Mouse (Mus musculus) activated CD4-positive, CD25-positive, alpha-beta regulatory T cell, adult 4 months (primary cell): ENCODE results near the gene Helb. TPM values are rescaled to one million over a fixed set of nuclear protein-coding genes. Genes with fewer than 3 reads are reported as not detected.
"Not testable (repeated sequence)": the region's sequence is repeated elsewhere in the genome, so short reads cannot be mapped to it uniquely, and the experiment has no call there.

Experiments used
- ATAC-seq: one replicate; pipeline ENCODE4 v1.8.0; 2017
- polyA plus RNA-seq, 2 experiments: library from polyadenylated mRNA; unstranded; fragments of 100-300 nt; shearing (Covaris generic); gene quantifications; one replicate each; pipeline ENCODE4 v1.2.1; 2017

Gene Helb
- polyA plus RNA-seq: 1 to 10 TPM; 9.3 to 9.4 TPM

DNA sequence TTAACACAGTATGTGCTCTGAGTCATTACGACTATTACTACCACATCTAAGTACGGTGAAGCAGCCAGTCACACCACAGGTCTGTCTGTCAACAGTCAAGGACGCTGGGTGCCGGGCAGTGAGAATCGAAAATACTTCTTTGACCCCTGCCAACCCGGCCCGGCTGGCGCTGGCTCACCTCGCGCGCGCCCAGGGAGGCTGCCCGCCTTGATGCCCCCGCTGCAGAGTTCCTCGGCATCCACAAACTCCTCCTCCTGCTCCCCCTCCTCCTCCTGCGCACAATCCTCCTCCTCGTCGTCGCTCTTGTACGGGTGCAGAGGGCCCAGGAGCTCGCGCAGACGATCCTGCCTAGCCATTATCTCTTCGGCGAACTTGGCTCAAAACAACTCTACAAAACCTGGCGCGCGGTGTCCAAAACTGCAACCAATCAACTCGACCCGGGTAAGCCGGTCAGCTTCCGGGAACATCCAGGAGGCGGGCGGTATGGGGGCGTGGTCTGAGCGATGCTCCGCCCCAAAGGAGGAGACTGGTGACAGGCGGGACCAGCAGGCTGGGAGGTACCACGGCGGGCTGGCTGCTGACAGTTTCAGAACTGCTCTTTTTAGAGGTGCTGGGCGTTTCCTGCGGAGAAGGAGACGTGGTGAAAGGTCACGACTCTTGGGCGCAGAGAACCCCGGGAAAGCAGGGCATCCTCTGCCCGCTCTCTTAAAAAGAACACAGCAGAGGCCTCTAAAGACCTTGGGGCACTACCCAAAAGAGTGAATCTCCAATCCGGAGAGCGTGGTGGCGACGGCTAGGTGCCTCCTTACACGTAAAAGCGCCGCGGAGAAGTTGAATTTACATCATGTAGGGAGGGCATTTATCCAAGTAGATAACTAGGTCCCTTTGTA is at the start of gene Helb:
Helb (minus strand) TSS at position 481 of the 890 bp plus-strand sequence.
- ATAC-seq: peak; percentile 95

DNA sequence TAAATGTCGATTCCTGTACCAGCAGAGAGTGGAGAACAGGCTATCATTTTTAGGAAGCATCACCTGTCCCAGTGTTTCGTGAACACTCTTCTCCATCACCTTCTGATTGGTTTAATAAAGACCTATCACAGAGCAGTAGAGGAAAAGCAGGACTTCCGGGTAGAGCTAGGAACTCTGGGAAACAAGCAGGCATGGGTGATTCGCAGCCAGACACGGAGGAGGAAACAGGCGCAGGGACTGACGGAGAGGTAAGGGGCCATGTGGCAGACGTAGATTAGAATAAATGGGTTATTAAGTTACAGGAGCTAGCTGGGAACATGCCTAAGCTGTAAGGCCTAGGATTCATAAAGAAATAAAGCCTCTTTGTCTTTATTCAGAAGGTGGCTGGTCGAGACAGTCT is 47.7 kb upstream of the Helb start:
- no peak for ATAC-seq

DNA sequence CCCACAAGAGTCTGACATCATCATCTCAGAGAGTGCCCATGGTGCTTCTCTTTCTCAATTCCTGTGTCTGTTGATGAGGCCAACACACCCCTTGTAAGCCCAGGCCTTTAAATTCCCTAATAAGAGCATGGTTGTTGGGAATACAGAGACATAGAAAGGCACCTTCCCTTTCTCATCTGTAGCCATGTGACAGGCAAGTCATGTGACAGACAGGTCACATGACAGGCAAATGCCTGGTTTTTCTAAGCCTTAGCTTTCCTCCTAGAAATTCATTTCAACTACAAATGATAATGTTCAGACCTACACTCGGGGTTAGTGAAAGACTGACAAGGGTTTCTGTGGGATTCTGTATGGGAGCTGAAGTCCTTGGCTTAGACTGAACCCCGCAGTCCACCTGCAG is 41.1 kb upstream of the Helb start:
- no peak for ATAC-seq

DNA sequence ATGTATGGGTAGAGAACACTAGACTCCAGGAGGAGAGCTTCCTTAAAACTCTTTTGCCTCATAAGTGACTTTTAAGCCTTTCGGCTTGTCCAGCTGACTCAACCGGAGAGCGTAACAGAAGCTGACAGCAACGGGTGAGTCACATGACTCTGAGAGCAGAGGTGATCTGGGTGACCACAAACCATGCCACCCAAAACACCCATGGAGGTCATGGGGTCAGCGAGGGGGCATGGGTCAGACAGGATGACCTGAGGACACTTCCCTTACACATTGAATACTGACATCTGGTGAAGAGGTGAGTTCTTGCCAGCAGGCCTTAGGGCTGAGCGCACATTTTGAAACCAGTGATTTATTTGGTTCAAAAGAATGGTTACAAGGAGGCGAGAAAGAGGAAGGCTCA is 38.9 kb upstream of the Helb start:
- no peak for ATAC-seq

DNA sequence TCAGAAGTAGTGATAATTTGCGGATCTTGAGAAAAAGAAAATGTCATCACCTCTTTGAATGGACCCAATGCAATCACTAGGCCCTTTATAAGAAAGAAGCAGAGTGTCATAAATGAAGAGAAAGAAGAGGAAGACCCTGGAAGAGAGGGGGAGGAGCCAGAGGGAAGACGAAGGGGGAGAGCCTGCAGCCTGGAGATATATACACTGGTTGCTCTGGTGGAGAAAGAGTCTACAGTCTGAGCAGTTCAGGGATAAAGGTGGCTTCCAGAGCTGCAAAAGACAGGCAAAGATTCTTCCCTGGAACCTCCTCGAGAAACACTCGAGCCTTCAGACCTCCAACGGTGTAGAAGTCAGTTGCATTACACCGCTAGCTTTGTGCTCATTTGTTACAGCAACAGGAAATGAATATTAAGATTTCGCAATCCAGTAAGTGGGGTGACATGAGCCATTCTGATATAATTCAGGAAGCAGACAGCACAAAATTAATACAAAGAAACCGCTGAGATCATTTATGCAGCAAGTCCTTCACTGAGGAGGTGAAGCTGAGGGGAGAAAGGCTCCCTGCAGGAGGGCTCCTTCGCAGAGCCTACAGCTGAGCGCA is 28.2 kb upstream of the Helb start:
- peak; percentile 32 for ATAC-seq

DNA sequence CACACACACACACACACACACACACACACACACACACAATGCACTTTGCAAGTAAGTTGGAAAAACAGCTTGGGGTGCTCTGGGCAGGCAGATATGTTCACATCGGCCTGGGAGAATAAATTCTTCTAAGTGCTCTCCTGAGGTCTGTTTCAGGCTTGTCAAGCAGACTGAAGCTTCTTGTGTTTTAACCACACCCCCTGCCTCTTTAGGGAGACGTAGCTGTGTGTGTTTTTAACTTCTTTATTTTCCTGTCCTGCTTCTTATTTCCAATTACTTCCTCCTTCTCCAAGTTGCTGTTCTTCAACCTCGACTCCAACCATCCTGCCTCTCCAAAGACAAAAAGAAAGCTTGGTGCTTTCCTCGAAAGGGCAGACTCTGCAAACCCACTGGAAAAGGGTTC is 27.4 kb upstream of the Helb start:
- no peak for ATAC-seq

DNA sequence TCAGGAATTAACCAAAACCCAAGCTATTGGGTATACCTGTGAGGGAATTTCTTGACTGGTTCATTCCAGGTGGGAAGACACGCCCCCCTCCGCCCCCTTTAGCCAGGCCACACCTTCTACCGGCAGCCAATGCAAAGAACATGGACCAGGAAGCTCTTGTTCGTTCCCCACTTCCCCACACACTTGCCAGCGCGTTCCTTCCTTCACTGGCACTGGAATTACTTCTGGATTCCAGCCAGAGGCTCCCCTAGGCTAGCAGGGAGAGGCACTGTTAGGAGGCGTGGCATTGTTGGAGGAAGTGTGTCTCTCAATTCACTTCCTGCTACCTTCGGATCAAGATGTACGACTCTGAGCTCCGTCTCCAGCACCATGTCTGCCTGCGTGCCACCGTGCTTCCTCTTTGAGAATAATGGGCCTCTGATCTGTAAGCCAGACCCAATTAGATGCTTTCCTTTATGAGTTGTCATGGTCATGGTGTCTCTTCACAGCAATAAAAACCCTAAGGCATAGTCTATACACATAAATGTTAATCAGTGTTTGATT is 23.3 kb upstream of the Helb start:
- no peak for ATAC-seq

DNA sequence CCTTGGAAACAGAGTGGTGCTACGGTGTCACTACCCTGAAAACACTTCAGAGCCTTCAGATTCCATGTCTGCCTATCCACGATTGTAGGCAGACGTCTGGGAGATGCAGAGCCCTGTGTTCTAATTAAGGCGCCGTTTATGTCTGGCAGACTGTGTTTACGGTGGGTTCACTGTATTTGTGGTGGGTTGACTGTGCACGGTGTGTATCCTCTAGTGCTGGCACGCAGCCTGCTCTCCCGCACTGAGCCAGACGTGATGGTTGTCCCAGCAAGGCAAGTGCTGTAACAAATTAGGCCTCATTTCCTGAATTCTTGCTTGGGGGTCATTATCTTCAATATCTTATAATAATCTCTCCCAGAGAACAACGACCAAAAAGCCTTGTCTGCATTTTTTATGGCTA is 20.9 kb upstream of the Helb start:
- no peak for ATAC-seq

DNA sequence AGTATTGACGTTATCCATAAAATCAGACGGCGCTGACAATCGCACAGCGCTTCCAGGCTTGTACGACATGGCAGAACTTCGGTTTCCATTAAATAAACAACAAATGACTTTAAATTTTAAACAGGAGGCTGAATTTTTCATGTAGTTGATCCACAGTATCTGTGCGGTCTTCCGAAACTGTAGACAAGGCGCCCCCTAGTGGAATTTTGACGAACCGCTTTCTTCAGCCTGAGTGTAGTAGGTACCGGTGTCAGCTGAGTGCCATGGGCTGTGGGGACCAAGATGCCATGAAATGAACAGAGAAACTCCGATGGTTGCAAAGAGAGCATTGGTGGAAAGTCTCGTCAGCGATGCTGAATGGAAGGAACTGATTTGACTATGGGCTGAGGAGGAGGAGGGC is 17.8 kb upstream of the Helb start:
- ATAC-seq: no peak

DNA sequence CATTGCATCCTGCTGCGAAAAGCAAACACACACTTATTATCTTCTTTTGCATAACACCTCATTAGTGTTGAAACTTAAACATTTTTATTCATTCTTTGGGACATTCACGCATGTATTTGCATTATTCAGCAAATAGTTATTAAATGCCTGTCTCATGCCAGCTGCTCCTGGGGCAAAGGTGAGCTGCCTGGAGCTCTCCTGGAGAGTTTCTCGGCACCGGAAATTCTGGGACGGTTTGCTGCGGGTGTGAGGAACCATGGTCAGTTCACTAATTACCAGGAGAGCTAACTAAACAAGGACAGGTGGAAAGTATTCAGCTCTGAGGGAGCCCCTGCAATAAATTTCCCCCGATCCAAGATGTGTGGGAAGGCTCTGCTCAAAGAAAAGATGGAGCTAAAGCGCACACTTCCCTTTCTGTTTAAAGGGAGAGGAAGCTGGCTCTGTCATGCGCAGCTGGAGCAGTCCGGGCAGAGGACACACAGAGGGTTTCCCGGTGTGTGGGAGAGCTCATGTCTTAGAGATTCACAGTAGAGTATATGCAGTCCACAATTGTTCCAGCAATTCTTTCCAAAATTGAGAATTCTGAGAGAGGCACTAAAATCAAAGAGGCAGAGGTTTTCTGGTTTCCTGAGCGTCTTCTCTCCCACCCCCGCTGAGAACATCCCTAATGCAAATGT is 16.0 kb upstream of the Helb start:
- ATAC-seq: no peak

DNA sequence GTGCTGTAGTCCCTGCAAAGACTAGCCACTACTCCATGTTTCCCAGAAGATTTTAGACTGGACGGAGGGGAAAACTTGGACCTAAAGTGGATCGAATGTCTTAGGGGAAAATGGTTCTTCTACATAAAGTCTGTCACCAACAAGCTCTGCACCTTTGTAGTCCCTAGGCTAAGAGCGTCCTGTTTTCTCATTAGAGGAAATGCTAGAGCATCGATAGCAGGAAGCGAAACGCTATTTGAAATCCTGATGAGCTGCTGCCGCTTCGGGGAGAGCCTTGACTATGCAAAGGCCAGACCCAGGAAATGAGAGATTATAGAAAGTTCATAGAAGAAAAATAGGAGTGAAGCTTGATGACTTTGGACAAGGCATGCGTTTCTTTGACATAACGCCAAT is 12.7 kb upstream of the Helb start:
- ATAC-seq: no peak

DNA sequence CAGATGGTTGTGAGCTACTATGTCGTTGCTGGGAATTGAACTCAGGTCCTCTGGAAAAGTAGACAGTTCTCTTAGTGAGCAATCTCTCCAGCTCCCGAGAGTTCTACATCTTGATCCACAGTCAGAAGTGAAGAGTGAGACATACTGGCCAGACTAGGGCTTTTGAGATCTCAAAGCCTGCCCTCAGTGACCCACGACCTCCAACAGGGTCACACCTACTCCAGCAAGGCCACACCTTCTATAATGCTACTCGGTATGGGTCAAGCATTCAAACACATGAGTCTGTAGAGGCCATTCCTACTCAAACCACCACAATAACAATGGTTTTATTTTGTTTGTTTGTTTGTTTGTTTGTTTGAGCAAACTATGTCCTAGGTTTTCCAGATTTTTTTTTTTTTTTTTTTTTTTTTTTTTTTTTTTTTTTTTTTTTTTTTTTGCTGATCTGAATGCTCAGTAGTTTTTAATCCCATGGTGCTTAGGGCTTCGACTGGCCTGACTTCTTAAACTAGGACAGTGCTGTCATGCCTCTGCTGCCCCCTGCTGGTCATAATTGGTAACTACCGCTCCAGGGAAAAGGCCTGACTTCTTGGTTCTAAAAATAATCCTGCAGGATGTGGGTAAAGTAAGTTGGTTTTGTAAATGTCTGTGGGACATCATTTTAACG is 12.1 kb upstream of the Helb start:
- ATAC-seq: peak; percentile 92

DNA sequence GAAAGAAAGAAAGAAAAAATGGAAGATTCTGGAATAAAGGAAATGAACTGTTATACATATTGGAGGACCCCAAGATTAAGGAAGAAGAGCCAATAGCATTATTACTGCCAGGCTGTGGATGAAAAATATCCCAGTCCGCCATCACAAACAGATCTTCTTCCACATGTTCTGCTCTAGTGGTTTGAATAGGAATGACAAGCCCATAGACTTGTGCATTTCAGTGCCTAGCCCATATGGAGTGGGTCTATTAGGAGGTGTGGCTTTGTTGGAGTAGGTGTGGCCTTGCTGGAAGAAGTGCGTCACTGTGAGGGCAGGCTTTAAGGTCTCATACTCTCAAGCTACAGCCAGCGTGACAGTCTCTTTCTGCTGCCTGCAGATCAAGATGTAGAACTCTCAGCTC is 10.9 kb upstream of the Helb start:
- ATAC-seq: no peak

DNA sequence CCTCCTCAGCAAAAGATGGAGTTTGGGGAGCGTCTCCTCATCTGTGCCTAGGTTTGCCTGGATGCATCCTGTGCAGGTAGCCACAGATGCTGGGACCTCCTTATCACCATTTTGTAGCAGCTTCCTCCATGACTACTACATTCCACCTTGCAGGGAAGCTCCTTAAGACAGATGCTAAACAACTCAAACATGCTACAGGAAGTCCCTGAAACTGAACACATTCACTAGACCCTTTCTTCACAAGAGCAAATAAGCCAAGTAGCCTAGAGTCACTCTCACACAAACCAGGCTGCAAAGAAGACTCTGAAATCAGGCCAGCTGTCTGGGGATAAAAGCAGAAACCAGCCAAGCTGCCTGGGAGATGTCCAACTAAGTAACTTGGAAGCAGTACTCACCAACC is 2.5 kb upstream of the Helb start:
- ATAC-seq: no peak

DNA sequence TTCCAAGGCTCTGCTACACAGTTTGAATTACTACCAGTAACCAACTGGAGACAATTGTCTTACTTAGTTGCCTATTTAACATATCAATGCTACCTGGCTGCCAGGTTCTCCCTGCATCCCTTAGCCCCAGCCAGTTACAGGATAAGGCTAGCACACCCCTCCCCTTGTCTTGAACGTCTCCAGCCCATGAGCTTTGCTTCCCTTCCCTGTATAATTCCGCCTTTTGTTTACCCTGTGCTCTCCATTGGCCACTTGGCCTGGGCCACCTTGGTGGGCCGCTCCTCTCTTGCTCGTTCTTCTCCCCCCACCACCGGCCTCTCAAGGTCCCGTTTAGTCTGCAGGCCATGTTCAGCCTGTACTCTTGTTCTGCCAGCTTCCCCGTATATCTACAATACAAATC is 1.7 kb upstream of the Helb start:
- ATAC-seq: no peak

DNA sequence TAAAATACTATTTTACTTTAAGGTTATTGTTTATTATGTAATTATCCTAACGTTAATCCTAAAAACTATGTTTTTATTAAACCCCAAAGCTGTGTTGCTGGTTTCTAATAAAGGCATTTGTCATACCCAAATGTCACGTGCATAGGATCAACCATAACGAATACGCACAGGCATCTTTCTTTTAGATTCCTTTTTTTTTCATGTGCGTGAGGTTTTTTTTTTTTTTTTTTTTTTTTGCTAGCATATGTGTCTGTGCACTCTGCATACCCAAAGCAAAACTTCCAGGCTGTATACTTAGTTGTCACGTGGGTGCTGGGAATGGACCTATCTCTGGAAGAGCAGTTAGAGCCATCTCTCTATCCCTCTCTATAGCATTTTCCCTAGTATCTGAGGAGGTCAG is 1.2 kb upstream of the Helb start:
- ATAC-seq: no peak

DNA sequence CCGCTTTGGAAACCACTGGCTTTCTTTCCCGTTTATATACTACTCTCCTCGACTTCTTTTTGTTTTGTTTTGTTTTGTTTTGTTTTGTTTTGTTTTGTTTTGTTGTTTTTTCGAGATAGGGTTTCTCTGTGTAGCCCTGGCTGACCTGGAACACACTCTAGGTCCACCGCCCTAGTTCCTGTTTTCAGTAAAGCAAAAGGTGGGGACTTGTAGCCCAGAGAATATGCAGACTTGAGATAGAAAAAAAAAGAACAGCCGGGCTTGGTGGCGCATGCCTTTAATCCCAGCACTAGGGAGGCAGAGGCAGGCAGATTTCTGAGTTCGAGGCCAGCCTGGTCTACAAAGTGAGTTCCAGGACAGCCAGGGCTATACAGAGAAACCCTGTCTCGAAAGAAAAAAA is 695 bp upstream of the Helb start:
- not testable (repeated sequence) for ATAC-seq

DNA sequence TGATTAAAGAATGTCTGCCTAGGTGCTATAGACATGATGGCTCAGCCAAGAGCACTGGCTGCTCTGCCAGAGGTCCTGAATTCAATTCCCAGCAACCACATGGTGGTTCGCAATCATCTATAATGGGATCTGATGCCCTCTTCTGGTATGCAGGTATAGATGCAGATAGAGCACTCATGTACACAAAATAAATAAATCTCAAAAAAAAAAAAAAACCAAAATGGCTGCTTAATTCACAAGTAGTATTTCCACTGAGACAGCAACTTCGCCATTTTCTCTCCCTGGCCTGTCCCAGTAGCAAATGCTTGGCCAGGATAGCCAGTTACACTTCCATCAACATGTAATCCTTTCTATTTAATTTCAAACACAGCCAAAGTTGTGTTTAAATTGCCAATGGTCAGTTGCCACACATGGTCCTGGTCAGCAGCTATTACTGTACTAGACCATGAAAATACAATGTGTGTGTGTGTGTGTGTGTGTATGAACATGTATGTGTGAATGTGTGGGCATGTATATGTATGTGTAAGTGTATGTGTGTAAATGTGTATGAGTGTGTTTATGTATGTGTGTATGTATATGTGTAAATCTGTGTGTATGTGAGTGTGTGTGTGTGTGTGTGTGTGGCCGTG is 982 bp downstream of the Helb start:
- no peak for ATAC-seq

DNA sequence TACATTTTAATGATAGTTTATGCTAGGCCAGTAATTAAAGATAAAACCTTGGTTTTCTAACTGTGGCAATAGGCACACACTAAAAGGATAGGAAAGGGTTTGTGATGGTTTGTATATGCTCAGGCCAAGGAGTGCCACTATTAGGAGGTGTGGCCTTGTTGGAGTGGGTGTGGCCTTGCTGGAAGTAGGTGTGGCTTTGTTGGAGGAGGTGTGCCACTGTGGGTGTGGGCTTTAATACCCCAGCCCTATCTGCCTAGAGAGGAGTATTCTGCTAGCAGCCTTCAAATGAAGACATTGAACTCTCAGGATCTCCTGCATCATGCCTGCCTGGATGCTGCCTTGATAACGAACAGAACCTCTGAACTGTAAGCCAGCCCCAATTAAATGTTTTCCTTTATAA is 12.0 kb downstream of the Helb start:
- no peak for ATAC-seq

DNA sequence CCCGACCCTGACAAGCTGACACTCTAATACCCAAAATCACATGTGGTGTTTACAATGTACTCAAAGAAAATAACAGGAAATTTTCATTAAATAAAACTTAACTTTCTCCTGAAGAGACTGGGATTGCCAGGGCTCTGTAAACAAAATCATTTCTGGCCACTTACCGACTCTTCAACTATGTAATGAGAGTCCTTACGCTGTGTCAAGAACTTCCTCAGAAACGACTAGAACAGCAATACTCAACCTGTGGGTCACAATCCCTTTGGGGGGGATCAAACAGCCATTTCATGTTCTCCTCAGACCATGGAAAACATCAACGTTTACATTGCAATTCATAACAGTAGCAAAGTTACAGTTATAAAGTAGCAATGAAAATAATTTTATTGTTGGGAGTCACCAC is 15.2 kb downstream of the Helb start:
- no peak for ATAC-seq

DNA sequence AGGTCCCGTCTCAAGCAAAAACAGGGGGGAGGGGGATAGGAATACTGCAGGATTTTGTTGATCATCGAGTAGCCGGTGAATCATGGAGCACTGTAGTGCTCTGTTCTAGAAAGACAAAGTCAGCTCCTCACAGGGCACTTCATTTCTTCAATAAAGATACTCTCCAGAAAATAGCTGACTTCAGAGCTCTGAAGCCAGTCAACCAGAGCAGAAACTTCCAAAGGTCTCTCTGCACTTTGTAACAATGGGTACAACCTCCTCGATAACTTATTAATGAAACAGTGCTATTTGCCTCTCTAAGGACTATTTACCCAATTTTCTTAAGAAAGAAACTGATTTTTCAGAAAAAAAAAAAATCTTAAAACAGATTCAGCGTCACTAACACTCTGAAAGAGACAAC is 17.1 kb downstream of the Helb start:
- no peak for ATAC-seq

DNA sequence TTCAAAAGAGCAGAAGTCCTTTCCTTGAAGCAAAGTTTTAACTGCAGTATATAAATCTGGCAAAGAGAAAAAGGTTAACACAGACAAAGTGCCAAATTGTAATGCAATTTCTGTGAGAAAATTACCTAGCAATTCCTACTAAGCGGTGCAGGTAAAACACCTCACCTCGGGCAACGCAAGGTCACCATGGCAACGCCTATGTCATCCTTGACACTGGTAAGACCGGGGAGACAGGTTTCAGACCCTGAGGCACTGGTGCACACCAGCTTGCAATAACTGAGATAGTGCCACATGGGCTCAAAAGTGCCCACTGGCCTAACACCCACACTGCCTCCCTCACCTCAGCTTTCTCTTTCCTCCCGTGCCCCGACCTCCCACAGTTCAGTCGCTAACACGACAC is 17.7 kb downstream of the Helb start:
- ATAC-seq: no peak

DNA sequence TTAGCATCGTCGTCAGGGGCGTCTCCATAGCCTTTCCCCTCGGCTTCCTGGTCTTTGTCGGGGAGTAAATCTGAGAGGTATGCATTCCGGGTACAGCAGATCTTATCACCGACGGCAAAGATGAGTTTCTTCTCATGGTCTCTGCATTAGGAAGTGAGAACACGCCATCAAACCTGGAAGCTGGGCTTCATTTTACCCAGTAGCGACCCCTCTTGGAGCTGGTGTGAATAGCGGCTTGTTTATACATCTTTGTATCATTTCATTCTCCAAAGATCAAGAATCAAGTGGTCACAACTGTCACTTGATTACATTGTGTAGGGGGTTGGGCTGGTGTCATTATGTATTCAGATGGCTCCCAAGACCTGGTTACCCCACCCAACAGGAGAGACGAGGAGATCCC is 20.2 kb downstream of the Helb start:
- ATAC-seq: no peak
